ENCODE assay signal across 8 mouse cellular contexts in the genomic region with DNA sequence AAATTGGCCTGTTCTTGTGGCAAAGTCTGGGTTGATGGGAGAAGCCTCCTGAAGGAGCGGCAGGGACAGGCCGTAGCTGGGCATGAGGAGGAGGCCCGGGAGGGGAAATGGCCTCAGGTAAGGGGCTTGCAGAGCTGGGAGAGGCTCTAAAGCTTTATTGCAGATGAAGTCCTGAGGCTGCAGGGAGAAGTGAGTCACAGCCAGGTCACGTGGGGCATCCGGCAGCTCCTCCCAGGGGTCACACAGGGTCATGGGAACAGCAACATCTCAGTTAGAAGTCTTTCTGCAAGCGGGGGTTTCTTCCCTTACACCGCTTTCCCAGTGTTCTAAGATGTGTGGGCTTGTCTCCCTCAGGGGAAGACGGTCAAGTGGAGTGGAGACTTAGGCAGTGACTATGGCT. TPM values are rescaled to one million over a fixed set of nuclear protein-coding genes. Genes with fewer than 3 reads are reported as not detected.
DNase-seq lines count a peak whose midpoint lies in the region; ATAC-seq lines count a peak whose summit lies in the region.

No protein-coding gene starts in this region.

- no peak overlapping the region for H3K4me2 ChIP-seq in limb, embryonic 11.5 days (ENCODE audit: low read depth, severe bottlenecking)

- H3K9me3 ChIP-seq in heart, embryonic 10.5 days: no peaks in the 10 kb centered on the region
- H3K9me3 ChIP-seq in limb, embryonic 11.5 days (ENCODE audit: control insufficient read depth, low read length): no peaks in the 10 kb centered on the region

- H3K27ac ChIP-seq in heart, embryonic 10.5 days: peak overlapping the region; percentile 80
- no peak overlapping the region for H3K27ac ChIP-seq in limb, embryonic 11.5 days (replicated peaks; ENCODE audit: low read depth, low read length)

- H3K9ac ChIP-seq in limb, embryonic 11.5 days (ENCODE audit: low read length): no peak overlapping the region

- H3K36me3 ChIP-seq in heart, embryonic 10.5 days: no peaks in the 10 kb centered on the region
- H3K36me3 ChIP-seq in limb, embryonic 11.5 days (ENCODE audit: control insufficient read depth, insufficient read depth, low read length): no peaks in the 10 kb centered on the region

- H3K4me1 ChIP-seq in heart, embryonic 10.5 days: peaks cover 55% of the 10 kb centered on the region
- H3K4me1 ChIP-seq in limb, embryonic 11.5 days (ENCODE audit: control insufficient read depth, insufficient read depth, low read length): peaks cover 5% of the 10 kb centered on the region

- 38% methylated on average over 8 of the region's 8 CpGs for WGBS in heart, embryonic 10.5 days
- 12% methylated on average over 8 of the region's 8 CpGs for WGBS in limb, embryonic 11.5 days

- no peak overlapping the region for H3K4me3 ChIP-seq in heart, embryonic 10.5 days
- H3K4me3 ChIP-seq in limb, embryonic 11.5 days (ENCODE audit: low read depth, low read length): no peak overlapping the region

- H3K27me3 ChIP-seq in heart, embryonic 10.5 days (ENCODE audit: insufficient read depth, poor library complexity, severe bottlenecking): no peaks in the 10 kb centered on the region
- no peaks in the 10 kb centered on the region for H3K27me3 ChIP-seq in limb, embryonic 11.5 days (ENCODE audit: control insufficient read depth, insufficient read depth, low read length)

- peak; percentile 30 for DNase-seq in right cerebral cortex, postnatal 14 days
- no peak for DNase-seq in right cerebral cortex, postnatal 36 days (ENCODE audit: low spot score in 2 of 2)
- peak; percentile 89 to 92 for DNase-seq in adrenal gland, postnatal 36 days
- DNase-seq in heart, embryonic 10.5 days (ENCODE audit: low spot score): peak; percentile 83
- DNase-seq in limb, embryonic 11.5 days (ENCODE audit: low spot score): peak; percentile 57
- DNase-seq in urinary bladder, postnatal 25 days (ENCODE audit: low spot score): peak; percentile 57
- no peak for DNase-seq in natural killer cell, adult 2 months (ENCODE audit: low spot score in 2 of 2)
- DNase-seq in thymus, postnatal 4 days: no peak

- no peak for ATAC-seq in limb, embryonic 11.5 days (ENCODE audit: insufficient number of reproducible peaks, low FRiP score, low TSS enrichment, low read depth)

RNA-seq across cellular contexts. Expression of gene Ttc7b, which starts 8.5 kb away (rescaled TPM):
- total RNA-seq in adrenal gland, postnatal 36 days (2021): 10 to 100 TPM; 75.9 to 82.8 TPM
- 5.9 and 6.2 TPM in 2 replicates for polyA plus RNA-seq in heart, embryonic 10.5 days (2016; fragmentation: Nextera tagmentation; extraction: Ambion mirVana)
- 7.0 and 9.8 TPM in 2 replicates for polyA plus RNA-seq in limb, embryonic 11.5 days (2014; fragmentation: Nextera tagmentation; extraction: Ambion mirVana)

Comparison
In these comparisons a context has a peak if more than half of its experiments do, and no peak if none do; other contexts are left out.
1. DNase-seq: peak in right cerebral cortex, postnatal 14 days (single experiment), adrenal gland, postnatal 36 days (2 of 2), heart, embryonic 10.5 days (single experiment), limb, embryonic 11.5 days (single experiment) and urinary bladder, postnatal 25 days (single experiment); none in right cerebral cortex, postnatal 36 days (0 of 2), natural killer cell, adult 2 months (0 of 2) and thymus, postnatal 4 days (single experiment).